Mouse (Mus musculus): ENCODE measurements around the gene Rex1bd. TPM values are rescaled to one million over a fixed set of nuclear protein-coding genes. Genes with fewer than 3 reads are reported as not detected.

The Rex1bd gene
- polyA plus RNA-seq, 1 experiment from 2014 or later, result 155 TPM

DNA sequence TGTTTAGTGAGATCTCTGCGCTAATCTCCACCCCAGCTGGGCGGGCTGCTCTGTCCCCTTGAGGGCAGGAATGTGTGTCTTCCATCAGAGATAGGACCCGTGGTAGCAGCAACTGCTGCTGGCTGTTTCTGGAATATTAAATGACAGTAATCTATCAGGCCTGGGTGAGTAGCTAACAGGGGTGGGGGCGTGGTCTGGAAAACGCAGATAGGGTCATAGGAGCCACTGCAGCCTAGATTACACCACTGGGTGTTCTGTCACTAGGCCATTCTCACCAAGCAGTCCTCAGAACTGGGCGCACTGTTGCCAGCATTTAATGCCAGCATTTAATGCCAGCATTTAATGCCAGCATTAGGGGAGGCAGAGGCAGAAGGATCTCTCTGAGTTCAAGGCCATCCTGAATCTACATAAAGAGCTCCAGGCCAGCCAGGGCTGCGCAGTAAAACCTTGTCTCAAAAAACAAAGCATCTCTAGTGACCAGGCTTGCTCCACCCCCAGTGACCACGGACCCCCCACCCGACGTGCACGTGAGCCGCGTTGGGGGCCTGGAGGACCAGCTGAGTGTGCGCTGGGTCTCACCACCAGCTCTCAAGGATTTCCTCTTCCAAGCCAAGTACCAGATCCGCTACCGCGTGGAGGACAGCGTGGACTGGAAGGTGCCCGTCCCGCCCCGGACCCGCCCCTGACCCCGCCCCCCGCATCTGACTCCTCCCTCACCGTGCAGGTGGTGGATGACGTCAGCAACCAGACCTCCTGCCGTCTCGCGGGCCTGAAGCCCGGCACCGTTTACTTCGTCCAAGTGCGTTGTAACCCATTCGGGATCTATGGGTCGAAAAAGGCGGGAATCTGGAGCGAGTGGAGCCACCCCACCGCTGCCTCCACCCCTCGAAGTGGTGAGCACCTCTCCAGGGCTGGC is 5.9 kb downstream of the Rex1bd start:
- H3K4me3 ChIP-seq (replicated peaks), result peak overlapping the region; percentile 7; the same call in 1 of the 2 replicates
- 15% methylated on average over 39 of the region's 39 CpGs for WGBS
- no peak for ATAC-seq (ENCODE audit: insufficient number of reproducible peaks, low FRiP score, low TSS enrichment, low read depth)
- peaks cover 46% of the 10 kb centered on the region for H3K27me3 ChIP-seq
- H3K4me2 ChIP-seq (replicated peaks), result peak overlapping the region; percentile 36
- H3K4me1 ChIP-seq, result peaks cover 80% of the 10 kb centered on the region
- no peak overlapping the region for H3K27ac ChIP-seq (replicated peaks)
- H3K9me3 ChIP-seq (replicated peaks), result no peaks in the 10 kb centered on the region
- no peak overlapping the region for H3K9ac ChIP-seq
- peaks cover 6% of the 10 kb centered on the region; the same call in 1 of the 2 replicates for H3K36me3 ChIP-seq

DNA sequence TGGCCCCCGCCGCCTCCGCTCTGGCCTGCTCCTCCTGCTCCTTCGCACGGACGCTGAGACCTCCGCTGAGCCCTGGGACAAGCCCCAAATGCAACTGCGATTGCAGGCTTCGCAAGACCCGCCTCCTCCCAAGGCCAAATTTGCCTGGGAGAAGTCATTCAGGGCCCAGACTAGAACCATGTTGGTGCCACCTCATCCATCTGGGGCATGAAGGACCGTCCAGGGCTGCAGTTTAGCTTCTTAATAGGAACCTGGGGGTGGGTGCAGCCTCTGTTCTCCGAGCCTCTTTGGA is 10.8 kb downstream of the Rex1bd start:
- Histone ChIP-seq H3K27ac (replicated peaks) (peak overlapping the region; percentile 85), H3K36me3 (no peaks in the 10 kb centered on the region), H3K9ac (0 out of 2 replicates have a peak overlapping the region, but pooled peaks have one; percentile 53), H3K4me3 (replicated peaks) (peak overlapping the region; percentile 52), H3K9me3 (replicated peaks) (no peaks in the 10 kb centered on the region), H3K27me3 (peaks cover 73% of the 10 kb centered on the region), H3K4me1 (peaks cover 80% of the 10 kb centered on the region), H3K4me2 (replicated peaks) (peak overlapping the region; percentile 88)
- 10% methylated on average over 12 of the region's 12 CpGs for WGBS
- ATAC-seq (ENCODE audit: insufficient number of reproducible peaks, low FRiP score, low TSS enrichment, low read depth), result no peak

DNA sequence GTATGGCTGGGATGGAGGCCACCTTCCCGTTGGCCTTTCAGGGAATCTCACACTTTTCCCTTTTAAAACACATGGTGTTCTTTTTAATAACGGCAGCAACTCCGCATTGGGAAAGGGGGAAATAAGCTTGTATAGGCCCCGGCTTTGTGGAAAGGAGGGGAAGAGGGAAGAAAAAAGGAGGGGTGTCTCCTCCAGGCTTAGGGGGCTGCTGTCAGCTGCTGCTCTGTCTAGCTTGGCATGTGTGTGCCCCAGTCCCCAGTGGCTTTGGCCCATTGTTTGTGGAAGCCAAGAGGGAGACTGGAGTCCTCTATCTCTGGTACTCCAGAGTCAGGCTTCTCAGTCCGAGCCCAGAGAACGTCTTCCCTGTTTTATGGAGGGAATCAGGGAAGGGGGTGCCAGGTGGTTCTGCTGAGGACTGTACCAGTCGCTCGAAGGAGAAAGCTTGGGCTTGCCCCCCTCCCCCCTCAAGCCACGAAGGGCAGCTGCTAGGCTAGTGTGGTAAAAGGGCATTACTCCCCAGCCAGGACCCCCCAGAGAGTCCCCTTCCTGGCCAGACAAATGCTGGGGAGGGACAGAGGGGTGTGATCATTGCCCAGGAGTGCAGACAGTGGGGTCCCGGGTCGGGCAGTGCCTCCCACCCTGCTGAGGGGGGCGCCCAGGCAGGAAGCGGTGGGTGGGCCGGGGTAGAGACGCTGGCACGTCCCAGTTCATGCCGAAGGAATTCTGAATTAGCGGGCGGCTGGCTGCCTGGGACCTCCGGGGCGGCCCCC is 11.4 kb downstream of the Rex1bd start:
- peak; percentile 43; the same call in 1 of the 2 replicates for ATAC-seq (ENCODE audit: insufficient number of reproducible peaks, low FRiP score, low TSS enrichment, low read depth)
- Histone ChIP-seq H3K9me3 (replicated peaks) (no peaks in the 10 kb centered on the region), H3K27me3 (peaks cover 75% of the 10 kb centered on the region), H3K27ac (replicated peaks) (peak overlapping the region; percentile 85), H3K4me2 (replicated peaks) (peak overlapping the region; percentile 88), H3K9ac (peak overlapping the region; percentile 53; the same call in 1 of the 2 replicates), H3K36me3 (no peaks in the 10 kb centered on the region), H3K4me1 (peaks cover 80% of the 10 kb centered on the region), H3K4me3 (replicated peaks) (peak overlapping the region; percentile 52)
- WGBS, result 4% methylated on average over 18 of the region's 21 CpGs

DNA sequence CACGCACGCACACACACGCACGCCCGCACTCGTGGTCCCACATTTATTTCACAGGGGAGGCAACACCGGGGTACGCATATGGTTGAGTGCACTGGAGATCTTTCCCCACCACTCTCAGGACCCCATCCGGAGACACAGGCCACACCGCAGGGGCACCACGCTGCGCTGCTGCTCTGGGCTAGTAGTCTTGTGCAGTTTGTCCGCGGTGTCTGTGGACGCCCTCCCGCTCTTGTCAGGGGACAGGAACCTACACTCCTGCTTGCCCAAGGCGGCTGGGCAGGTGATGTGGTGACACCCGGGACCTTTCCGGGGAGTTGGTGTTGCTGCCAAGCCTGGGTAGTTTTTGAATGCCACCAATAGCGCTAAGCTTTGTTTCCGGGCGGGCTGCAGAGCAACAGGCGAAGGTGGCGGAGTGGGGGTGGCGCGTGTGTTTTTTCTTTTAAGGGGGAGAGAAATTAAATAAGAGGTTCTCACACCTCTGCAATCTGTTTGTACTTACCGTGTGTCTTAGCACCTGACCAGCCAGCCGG is 12.1 kb downstream of the Rex1bd start:
- peaks cover 75% of the 10 kb centered on the region for H3K27me3 ChIP-seq
- peak overlapping the region; percentile 88 for H3K4me2 ChIP-seq (replicated peaks)
- ATAC-seq (ENCODE audit: insufficient number of reproducible peaks, low FRiP score, low TSS enrichment, low read depth), result no peak
- H3K4me1 ChIP-seq, result peaks cover 80% of the 10 kb centered on the region
- no peaks in the 10 kb centered on the region for H3K9me3 ChIP-seq (replicated peaks)
- H3K4me3 ChIP-seq (replicated peaks), result peak overlapping the region; percentile 52
- WGBS, result 5% methylated on average over 28 of the region's 28 CpGs
- H3K36me3 ChIP-seq, result no peaks in the 10 kb centered on the region
- peak overlapping the region; percentile 53 for H3K9ac ChIP-seq
- peak overlapping the region; percentile 85 for H3K27ac ChIP-seq (replicated peaks)

- peaks cover 85% of the 10 kb centered on the region for H3K4me1 ChIP-seq
- H3K9ac ChIP-seq, result peak overlapping the region; percentile 53
- no peak for ATAC-seq (ENCODE audit: insufficient number of reproducible peaks, low FRiP score, low TSS enrichment, low read depth)
- peak overlapping the region; percentile 85 for H3K27ac ChIP-seq (replicated peaks)
- no peaks in the 10 kb centered on the region for H3K36me3 ChIP-seq
- WGBS, result under 1% methylated on average over 47 of the region's 47 CpGs
- H3K9me3 ChIP-seq (replicated peaks), result no peaks in the 10 kb centered on the region
- peak overlapping the region; percentile 88 for H3K4me2 ChIP-seq (replicated peaks)
- peaks cover 81% of the 10 kb centered on the region for H3K27me3 ChIP-seq
- H3K4me3 ChIP-seq (replicated peaks), result peak overlapping the region; percentile 52
Measured at GRCm38 (mm10) chr8:70493692-70494415, 12.7 kb downstream of the Rex1bd start.

- Histone ChIP-seq H3K4me2 (replicated peaks) (peak within 1 kb of the TSS; percentile 88), H3K9ac (peak within 1 kb of the TSS; percentile 53), H3K36me3 (no peaks in the 10 kb centered on the region), H3K4me1 (peaks cover 89% of the 10 kb centered on the region), H3K27me3 (peaks cover 85% of the 10 kb centered on the region), H3K27ac (replicated peaks) (peak within 1 kb of the TSS; percentile 85), H3K9me3 (replicated peaks) (no peaks in the 10 kb centered on the region), H3K4me3 (replicated peaks) (peak within 1 kb of the TSS; percentile 52)
- WGBS, result under 1% methylated on average over 85 of the region's 93 CpGs
- peak; percentile 43; the same call in 1 of the 2 replicates for ATAC-seq (ENCODE audit: insufficient number of reproducible peaks, low FRiP score, low TSS enrichment, low read depth)
Measured at GRCm38 (mm10) chr8:70492664-70493640, 13.6 kb downstream of the Rex1bd start, which contains the start of gene Crlf1. Gene Crlf1, plus strand, starts transcription at chr8:70493158.

DNA sequence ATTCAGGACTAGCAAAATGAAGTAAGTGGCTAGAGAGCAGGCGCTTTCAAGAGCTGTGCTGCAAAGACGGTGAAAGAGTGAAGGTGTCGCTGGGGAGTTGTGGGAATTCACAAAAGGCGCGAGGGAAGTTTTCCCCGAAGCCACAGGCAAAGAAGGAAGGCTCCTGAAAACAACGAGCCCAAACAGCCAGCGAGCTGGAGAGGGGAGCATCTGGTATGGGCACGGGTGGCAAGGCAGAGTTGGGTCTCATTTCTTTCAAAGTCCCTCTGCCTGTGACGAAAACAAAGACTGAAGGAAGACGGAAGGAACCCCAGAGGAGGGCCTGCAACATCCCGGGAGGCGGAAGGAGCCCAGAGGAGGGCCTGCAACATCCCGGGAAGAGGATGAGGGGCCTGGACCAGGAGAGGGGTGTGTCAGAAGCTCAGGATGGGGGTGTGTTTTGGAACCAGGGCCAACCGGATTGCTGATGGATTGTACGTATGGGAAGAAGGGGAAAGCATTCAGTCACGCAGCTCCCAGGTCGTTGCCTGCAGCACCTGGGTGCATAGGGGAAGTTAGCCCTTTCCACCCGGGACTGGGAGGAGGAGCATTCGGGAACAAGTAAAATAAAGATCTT is 15.6 kb downstream of the Rex1bd start:
- Histone ChIP-seq H3K4me3 (replicated peaks) (0 out of 2 replicates have a peak overlapping the region, but pooled peaks have one; percentile 7), H3K4me2 (replicated peaks) (peak overlapping the region; percentile 88), H3K36me3 (no peaks in the 10 kb centered on the region), H3K4me1 (peaks cover 89% of the 10 kb centered on the region), H3K27me3 (peaks cover 93% of the 10 kb centered on the region), H3K9ac (no peak overlapping the region), H3K27ac (replicated peaks) (peak overlapping the region; percentile 51), H3K9me3 (replicated peaks) (no peaks in the 10 kb centered on the region)
- ATAC-seq (ENCODE audit: insufficient number of reproducible peaks, low FRiP score, low TSS enrichment, low read depth), result no peak
- WGBS, result 7% methylated on average over 20 of the region's 20 CpGs

DNA sequence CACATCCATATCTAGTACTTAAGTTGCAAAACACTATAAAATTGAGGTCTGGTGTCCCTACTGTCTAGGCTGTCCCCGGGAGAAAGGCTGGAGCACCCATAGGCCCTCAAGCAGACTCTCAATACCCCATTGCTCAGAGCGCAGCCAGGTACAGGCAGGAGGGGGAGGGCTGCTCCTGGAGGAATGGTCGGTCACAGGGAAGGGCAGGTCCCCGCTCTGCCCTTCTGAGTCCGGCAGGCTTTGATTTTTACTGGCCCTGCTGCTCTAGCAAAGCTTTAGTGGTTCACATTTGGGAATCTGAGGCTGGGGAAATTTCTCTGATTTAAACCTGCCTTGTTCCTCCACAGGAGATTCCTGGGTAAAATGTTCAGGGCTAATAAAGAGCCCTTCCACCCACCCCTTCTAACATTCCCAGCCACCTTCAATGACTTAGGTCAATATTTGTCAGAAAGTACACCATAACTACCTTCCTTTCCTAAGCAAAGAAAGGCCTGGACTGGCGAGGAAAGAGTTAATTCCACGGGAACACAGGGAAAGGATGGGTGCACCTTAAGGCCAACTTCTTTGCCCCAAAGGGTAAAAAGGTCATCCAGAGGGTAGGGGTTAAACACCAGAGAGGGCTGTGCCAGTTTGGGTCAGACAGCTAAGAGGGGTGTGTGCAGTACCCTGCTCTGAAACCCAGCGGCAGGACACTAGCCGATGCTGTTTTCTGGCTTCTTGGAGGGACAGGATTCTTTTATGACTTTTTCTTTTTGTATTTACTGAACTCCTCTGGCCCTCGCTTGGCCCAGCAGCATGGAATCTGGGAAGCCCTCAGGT is 16.3 kb downstream of the Rex1bd start:
- 31% methylated on average over 10 of the region's 10 CpGs for WGBS
- peak overlapping the region; percentile 51 for H3K27ac ChIP-seq (replicated peaks)
- no peak for ATAC-seq (ENCODE audit: insufficient number of reproducible peaks, low FRiP score, low TSS enrichment, low read depth)

GRCm38 (mm10) chr8:70489576-70489975 is 17.0 kb downstream of the Rex1bd start:
- peaks cover 74% of the 10 kb centered on the region for H3K4me1 ChIP-seq
- no peaks in the 10 kb centered on the region for H3K36me3 ChIP-seq
- H3K4me2 ChIP-seq (replicated peaks), result peak overlapping the region; percentile 65
- 0 out of 2 replicates have a peak overlapping the region, but pooled peaks have one; percentile 4 for H3K9ac ChIP-seq
- H3K27me3 ChIP-seq, result peaks cover 85% of the 10 kb centered on the region
- WGBS, result 2% methylated on average over 33 of the region's 41 CpGs
- peak overlapping the region; percentile 36 for H3K4me3 ChIP-seq (replicated peaks)
- peak overlapping the region; percentile 39; the same call in 1 of the 2 replicates for H3K27ac ChIP-seq (replicated peaks)
- ATAC-seq (ENCODE audit: insufficient number of reproducible peaks, low FRiP score, low TSS enrichment, low read depth), result no peak
- no peaks in the 10 kb centered on the region for H3K9me3 ChIP-seq (replicated peaks)

More for the DNA sequence above, 16.3 kb downstream of the Rex1bd start:
- Histone ChIP-seq H3K4me1 (peaks cover 81% of the 10 kb centered on the region), H3K9ac (no peak overlapping the region), H3K36me3 (no peaks in the 10 kb centered on the region), H3K4me3 (replicated peaks) (peak overlapping the region; percentile 36; the same call in 1 of the 2 replicates), H3K9me3 (replicated peaks) (no peaks in the 10 kb centered on the region), H3K4me2 (replicated peaks) (peak overlapping the region; percentile 88), H3K27me3 (peaks cover 92% of the 10 kb centered on the region)

Measured in embryonic facial prominence, embryonic 15.5 days (tissue).